Mouse (Mus musculus): ENCODE measurements around the gene Sec22c.

Sec22c gene

DNA sequence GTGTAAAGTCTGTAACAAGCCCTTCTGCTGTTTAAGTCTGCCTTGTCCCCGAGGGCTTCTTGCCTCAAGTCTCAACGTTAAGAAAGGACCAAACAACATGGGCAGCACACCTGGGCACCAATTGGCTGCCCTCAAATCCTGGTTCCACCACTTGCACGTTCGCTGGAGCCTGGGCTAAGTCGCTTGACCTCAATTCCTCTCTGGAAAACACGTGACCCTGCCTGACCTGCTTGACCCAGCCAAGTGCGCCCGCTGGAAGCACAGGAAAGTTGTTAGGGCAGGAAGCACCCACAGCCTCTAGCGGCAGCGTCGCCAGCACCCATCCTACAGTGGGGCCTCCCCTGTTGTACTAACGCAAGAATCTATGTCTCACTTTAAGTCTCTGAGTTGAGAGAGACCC is 10.6 kb downstream of the Sec22c start:
- no peak for DNase-seq (ENCODE audit: low read depth, low spot score)

DNA sequence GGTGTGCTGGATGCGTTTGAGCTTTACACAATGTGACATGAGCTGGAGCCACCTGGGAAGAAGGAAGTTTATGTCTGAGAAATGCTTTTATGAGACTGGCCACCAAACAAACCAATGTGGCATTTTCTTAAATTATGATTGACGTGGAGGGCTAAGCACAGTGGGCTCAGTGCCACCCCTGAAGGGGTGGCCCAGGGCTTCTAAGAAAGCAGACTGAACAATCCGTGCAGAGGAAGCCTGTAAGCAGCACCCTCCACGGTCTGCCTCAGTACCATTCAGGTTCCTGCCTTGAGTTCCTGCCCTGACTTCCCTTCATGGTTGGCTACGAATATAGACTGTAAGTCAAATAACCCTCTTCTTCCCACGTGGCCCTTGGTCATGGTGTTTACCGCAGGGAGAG is 14.6 kb downstream of the Sec22c start:
- no peak for DNase-seq (ENCODE audit: low read depth, low spot score)

DNA sequence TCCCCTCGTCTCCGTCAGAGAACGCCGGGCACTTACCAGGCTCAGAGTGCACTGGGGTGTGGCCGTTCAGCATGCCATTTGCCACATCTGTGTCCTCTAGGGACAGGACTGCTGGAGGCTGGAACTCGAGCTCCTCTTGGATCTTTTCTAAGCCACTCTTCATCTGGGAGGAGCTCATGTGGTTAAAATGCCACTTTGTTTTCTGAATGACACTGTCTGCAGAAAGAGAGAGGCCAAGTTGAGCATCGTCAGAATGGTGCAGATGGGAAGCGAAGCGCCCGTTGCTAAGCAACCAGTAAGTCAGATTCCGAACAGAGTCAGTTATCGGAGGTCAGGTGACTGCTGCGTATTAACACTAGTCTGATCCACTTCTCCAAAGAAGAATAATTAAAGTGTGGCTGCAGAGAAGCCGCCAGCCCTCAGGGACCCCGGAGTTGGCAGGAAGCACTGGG is 15.1 kb downstream of the Sec22c start:
- DNase-seq (ENCODE audit: low read depth, low spot score): no peak

- DNase-seq (ENCODE audit: low read depth, low spot score): no peak
These were observed 20.6 kb downstream of the Sec22c start for GRCm38 (mm10) chr9:121684702-121685101.

DNA sequence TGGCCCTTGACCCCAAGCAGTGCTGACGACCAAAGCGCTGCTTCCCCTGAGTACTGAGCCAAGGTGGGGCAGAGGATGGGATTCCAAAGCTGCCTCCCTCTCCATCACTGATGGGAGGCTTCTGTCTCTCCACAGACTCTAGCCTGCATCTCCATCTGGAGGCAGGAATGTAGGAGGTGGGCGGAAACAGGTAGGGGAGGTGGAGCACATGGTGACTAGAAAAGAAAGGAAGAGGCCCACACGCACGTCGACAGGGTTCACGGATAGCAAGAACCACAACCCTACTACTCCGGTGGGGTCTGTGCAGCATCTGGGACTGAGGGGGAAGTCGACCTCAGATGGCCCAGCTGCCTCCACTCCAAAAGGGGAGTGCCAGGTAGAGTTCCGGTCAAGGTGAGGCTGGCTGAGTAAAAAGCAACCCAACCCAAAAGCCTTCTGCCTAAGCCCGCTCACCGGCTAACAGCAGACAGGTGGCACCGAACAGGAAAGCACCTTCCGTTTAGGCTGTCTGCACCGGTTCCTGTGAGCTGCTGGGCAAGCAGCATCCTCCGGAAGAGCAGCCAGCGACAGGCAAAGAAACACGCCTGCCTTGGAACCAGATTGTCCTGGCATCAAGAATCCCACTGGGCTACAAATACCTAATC is 23.1 kb downstream of the Sec22c start:
- no peak for DNase-seq (ENCODE audit: low read depth, low spot score)

DNA sequence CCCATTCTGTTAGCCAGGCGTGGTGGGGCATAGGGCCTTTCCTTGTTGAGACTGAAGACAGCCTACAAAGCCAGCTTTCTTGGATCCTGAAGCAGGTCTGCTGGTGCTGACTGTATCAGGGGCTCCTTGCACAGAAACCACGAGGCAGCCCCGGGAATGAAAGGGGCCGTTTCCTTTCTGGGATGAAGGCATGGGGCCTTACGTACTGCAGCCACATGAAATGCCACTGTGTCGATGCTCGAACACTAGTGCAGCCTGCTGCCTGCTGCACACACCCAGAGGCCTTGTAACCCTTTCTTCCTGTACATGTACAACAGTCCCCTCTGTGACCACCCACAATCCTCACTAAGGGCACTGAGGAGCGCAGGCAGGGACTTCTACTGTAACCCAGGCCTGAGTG is 24.1 kb downstream of the Sec22c start:
- DNase-seq (ENCODE audit: low read depth, low spot score): no peak

- DNase-seq (ENCODE audit: low read depth, low spot score): peak; percentile 59
These were observed 25.7 kb downstream of the Sec22c start for GRCm38 (mm10) chr9:121679549-121679948.

- DNase-seq (ENCODE audit: low read depth, low spot score): no peak
These were observed 27.8 kb downstream of the Sec22c start for GRCm38 (mm10) chr9:121677476-121677875.

DNA sequence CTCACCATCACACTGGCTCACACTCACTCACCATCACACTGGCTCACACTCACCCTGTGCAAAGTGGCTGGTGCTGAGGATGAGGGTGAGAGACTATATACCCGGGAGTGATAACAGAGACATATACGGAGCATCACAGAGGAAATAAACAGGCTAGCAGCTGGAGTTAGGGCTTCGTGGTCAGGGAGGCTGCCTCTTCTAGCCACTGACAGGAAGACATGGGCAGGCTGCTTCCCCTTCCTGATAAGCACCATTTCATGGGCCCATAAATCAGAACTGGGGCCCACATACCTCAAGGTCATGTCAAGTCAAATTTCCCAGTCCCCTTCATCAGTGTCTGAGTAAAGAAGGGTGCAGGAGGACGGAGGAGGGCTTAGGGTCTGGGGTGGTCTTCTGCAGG is 28.2 kb downstream of the Sec22c start:
- DNase-seq (ENCODE audit: low read depth, low spot score): no peak

DNA sequence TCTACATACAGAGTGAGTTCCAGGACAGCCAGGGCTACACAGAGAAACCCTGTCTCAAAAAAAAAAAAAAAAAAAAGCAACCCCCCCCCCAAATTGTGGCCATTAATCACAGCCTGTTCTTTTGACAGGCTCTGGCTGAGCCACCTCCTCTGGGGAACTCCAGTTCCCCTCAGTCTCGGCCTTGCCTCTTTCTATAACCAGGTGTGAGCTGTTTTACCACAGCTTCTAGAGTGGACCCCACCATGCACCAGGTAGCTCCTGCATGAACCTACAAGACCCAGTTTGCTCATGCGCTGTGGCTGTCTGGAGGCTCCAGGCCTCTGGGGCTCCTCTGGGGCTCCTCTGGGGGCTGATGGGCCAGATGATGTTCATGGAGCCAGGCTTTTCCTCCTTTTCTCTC is 29.7 kb downstream of the Sec22c start:
- no peak for DNase-seq (ENCODE audit: low read depth, low spot score)

GRCm38 (mm10) chr9:121675011-121675410 is 30.3 kb downstream of the Sec22c start:
- DNase-seq (ENCODE audit: low read depth, low spot score): peak; percentile 47

DNA sequence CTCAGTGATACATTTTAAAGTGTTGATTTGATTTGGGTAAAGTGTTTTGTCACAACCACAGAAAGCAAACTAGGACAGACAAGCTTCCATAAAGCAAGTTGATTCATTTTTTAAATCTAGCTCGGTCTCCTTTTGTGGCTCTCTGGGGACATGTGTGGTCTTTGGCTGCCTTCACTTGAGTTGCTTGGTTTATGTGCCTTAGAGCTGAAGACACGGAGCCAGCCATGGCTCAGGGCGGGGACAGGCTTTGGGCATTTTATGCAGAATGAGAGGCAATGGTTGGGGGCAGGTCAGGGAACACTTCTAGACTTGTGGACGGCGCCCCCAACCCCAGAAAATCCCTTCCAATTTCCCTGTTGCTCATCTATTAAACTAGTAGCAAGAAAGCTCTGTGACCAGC is 31.6 kb downstream of the Sec22c start:
- no peak for DNase-seq (ENCODE audit: low read depth, low spot score)

GRCm38 (mm10) chr9:121672311-121672710 is 33.0 kb downstream of the Sec22c start:
- DNase-seq (ENCODE audit: low read depth, low spot score): no peak

- peak; percentile 60 for DNase-seq (ENCODE audit: low read depth, low spot score)
These were observed 34.0 kb downstream of the Sec22c start for GRCm38 (mm10) chr9:121671300-121671699.

DNA sequence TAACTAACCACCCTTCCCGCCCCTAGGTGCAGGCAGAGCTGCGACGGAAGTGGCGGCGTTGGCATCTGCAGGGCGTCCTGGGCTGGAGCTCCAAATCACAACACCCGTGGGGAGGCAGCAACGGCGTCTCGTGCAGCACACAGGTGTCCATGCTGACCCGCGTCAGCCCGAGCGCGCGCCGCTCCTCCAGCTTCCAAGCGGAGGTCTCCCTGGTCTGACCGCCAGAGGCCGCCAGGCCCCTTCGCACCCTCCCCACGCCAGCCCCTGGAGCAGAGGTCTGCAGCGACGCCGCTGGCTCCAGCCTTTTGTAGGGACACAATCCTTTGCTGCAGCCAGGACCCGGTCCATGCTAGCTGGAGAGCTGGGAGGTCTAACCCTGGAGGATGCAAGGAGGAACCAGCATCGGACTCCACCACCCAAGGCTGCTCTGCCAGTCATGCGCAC is 35.9 kb downstream of the Sec22c start:
- no peak for DNase-seq (ENCODE audit: low read depth, low spot score)

DNA sequence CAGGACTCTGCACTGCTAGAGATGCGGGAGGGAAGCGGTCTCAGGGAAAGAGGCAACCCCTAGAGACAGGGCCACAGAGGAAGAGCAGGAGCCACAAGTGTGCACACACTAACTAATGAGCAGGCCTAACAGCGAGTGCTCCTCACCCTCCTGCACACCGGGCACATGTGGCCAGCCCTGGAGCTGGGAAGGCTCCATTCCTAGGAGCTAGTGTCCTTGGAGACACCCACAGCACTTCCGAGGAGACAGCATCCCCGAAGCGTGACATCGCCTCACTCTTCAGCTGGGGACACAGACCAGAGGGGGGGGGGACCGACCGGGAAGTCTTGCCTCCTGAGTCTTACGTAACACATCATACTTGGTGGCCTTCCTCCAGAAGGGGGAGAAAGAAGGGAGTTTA is 37.5 kb downstream of the Sec22c start:
- DNase-seq (ENCODE audit: low read depth, low spot score): no peak

DNA sequence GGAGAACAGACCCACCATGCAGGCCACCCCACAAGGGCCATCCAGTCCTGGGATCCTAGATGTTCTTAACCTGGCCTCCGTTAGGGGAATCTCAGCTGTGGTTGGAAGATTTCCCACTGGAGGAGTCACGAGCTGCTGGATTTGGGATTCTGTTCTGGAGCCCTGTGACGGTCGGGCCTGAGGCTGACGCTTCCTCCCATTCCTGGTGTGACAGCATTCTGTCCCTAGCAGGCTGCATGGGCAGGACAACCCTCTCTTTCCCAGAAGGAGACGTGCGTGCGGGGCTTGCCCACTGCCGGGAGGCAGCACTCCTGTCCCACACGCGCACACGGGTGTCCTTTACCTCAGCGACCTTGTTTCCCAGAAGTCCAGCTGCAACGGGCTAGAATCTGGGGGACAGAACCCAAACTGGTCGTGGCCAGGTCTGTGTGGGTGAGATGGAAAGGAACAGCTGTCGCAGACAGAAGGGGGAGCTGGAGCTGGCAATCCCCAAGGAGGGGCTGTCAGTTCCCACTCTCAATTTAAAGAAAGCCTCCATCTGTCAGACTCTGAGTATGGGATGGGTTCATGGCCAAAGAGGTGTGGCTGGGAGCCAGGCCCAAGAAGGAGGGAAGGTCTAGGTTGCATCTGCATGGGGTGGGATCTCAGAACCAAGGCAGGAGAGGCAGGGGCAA is 38.2 kb downstream of the Sec22c start:
- DNase-seq (ENCODE audit: low read depth, low spot score): no peak

- no peak for DNase-seq (ENCODE audit: low read depth, low spot score)
These were observed 41.2 kb downstream of the Sec22c start for GRCm38 (mm10) chr9:121664104-121664503.

DNA sequence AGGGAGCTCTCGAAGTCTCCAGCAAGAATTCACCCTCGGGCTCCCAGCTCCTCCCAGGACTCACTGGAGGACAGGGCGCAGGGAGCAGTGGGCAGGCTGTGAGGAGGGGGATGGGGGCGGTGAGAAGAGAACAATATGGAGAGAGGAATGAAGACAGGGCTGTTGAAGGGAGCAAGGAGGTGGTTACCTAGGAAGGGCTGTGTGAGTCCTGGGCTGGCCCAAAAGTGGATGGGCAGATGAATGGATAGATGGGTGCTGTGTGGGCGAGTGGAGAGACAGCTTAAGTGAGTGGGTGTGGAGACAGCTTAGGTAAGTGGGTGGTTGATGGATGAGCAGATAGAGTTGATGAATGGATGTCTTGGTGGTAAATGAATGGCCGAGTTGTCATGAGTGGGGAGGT is 41.8 kb downstream of the Sec22c start:
- no peak for DNase-seq (ENCODE audit: low read depth, low spot score)

DNA sequence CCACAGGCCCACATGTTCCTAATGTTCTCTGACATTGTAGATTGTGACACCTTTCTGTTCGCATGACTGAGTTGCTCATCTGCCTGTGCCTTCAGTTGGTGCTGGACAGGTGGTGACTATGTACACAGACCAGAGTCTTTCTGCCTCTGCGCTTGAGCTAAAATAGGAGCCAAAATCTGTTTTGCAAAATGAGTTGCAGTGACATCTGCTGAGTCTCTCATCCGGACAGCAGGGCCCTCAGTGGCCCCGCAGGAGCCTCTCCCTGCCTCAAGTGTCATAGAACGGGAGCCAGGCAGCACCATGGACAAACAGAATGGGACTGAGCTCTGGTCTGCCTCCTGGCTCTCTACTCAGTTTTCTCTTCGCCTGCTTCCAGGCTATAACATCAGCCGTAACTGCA is 45.5 kb downstream of the Sec22c start:
- peak; percentile 77 for DNase-seq (ENCODE audit: low read depth, low spot score)

DNA sequence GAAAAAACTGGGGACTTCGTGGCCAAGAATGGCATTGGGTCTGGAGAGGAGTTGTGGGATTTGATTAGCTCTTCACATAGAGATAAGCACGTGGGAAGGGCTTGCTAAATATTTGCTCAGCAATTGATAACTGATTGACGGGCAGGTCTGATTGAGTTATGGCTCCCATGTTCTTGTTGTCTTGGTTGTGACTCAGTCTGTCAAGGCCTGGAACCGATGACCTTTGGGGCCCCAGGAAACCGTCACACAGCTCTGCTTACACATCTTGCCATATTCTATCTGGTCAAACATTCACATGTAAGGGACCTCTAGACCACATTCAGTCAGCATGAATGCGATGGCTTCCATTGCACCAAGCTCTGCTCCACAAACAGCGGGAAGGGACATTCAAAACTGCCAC is 47.0 kb downstream of the Sec22c start:
- no peak for DNase-seq (ENCODE audit: low read depth, low spot score)

- no peak for DNase-seq (ENCODE audit: low read depth, low spot score)
These were observed 48.1 kb downstream of the Sec22c start for GRCm38 (mm10) chr9:121657143-121657542.

DNA sequence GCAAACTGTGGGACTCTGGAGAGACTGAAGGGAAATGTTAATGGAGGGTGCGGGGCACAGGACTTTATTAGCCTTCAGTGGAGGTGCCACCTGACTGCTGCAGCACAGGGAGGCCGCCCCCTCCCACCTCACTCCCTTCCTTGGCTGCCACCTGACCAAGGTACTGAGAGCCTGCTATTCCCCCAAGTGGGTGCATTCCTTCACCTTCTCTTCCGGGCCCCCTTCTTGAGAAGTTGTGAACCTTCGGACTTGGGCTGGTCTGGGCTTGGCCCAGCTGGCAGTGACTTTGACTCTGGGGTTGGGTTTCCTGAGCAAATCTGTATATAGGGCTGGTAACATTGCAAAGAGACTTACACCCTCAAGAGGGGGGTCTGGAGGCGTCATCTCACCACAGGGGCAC is 49.0 kb downstream of the Sec22c start:
- DNase-seq (ENCODE audit: low read depth, low spot score): no peak
